Mouse (Mus musculus) layer of hippocampus, adult 11-12 months (tissue): ENCODE measurements at regions not wholly inside any gene's neighbourhood (a gene's known extent, or its start where the extent isn't known, plus 50 kb on each side); places are given as distances from the start of the nearest gene placed in this dataset.

ENCODE experiments used
- DNase-seq: peaks from one replicate; pipeline ENCODE4 v3.0.0; 2022; ENCODE audit warnings: low spot score

DNA sequence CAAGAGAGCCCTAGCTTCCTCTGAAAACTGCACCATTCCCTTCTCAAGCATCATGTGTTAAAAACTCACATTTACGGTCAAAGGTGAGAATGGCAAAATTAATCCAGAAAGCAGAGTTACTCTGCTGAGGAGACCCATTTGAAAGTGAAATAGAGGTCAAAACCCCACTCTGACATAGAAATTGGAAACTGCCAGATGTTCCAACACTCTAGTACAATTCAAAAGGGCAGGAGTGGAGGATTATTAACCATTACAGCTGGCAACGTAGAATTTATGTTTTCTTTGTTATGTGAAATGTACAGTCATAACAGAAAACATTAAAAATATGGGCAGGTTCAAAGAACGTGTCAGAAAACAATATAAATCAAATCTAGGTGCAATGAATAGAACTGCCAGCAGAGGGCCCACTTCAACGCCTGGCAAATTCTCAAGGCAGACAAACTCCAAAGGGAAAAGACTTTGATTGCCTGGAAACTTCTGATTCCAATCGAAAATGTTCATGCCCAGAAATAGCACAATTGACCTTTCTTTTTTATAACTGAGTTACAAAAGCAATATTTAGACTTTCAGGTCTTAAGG, 54.2 kb upstream of the Rfpl4b start:
- DNase-seq: peak; percentile 51

DNA sequence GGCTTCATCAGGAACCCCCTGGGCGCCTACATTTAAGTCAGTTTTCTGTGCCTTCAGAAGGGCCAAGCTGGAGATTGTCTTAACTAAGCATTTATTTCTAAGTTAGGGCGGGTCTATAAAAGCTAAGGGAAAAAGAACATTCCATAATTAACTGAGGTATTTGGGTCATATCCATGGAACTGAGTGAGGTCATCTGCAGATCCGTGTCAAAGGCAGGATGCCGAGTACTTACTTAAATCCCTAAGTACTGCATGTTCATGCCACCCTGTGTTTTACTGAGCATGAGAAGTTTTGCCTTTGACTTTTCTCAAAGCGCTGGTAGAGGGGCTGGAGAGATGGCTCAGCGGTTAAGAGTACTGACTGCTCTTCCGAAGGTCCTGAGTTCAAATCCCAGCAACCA, 57.7 kb upstream of the Rfpl4b start:
- DNase-seq: no peak

DNA sequence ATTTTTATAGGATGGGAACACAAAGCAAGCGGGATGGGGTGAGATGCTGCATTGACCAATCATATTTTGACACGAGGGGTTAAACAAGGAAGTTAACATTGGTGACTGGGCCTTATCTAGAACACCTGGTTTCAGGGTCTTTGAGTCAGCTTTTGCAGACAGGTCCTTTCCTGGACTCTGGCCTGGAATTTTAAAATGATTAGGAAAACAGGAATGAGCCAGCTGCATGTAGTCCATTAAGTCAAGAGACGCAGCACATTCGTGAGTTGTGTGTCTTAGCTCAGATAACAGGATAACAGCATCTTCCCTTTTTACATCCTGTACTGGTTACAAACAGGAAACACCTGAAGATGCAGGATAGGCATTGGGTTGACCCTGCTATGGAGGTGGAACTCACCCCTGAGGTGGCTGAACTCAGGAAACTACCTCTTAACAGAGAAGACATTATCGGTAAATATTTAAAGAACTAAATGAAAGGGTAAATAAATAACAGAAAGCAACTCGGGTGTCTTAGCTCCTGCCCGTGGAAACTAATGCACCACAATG, 59.1 kb upstream of the Rfpl4b start:
- DNase-seq: no peak

DNA sequence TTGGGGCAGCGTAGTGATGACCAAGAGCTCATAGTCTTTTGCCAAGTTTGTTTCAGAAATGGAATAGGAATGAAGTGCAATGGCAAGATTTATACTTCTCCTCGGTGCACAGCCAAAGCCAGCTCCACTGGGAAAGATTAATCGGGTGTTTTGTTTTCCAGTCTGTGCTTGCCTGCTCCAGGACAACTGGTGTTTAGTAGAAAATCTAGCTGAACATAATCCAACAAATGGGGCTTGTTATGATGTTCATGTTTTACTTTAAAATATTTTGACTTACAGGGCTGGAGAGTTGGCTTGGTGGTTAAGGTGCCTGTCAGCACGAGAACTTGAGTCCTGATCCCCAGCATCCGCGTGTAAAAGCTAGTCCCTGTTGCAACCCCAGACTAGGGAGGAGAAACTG, 60.6 kb upstream of the Rfpl4b start:
- no peak for DNase-seq

DNA sequence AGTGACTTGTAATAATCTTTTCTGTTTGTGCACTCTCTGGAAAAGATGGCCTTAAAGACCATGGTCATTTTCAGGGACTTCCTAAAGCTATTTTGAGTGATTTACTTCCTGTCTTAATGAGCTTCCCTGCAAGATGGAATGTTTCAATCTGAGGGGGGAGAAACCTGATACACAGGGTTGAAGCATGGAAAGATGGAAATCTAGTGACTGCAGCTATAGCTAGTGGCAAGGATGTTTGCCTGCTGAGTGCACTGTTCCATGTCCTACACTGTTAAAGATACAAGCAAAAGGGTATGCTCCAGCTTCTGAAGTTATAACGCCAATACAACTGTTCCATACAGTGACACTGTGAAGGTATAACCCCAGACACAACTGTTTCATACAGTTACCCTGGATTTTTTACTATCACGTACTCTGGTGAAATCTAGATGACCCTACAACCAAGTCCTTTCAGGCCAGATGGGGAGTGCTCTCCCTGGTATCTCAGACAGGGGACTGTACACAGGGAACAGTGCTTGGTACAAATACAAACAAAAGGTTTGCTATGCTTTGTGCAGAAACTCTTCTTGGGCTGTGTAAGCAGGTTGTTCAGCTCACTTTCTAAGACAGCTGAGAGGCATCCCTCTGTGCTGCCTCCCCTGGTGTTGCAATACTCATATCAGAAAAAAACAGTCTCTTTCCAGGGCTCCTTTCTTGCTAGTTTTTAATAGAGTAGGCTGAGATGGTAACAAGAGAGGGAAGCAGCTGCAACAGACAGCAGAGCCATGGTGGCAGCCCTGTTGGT, 62.4 kb upstream of the Rfpl4b start:
- no peak for DNase-seq

DNA sequence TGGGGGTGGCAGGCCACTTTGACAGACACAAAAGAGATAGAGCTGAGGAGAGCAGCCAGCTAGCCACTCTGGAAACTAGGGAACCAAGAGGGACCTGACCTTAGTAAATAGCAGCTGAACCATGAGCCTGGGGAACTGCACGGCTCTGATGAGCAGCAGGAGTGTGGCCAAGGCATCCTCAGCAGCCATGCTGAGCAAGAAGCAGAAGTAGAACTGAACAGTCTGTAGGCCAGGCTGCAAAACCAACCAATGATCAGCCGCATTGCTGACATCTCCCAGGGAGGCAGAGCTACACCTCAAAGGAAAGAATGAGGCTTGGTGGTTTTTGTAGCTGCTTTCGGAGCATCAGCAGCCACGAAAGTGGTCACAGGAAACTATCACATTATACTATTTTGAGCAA, 63.1 kb upstream of the Rfpl4b start:
- DNase-seq: no peak

DNA sequence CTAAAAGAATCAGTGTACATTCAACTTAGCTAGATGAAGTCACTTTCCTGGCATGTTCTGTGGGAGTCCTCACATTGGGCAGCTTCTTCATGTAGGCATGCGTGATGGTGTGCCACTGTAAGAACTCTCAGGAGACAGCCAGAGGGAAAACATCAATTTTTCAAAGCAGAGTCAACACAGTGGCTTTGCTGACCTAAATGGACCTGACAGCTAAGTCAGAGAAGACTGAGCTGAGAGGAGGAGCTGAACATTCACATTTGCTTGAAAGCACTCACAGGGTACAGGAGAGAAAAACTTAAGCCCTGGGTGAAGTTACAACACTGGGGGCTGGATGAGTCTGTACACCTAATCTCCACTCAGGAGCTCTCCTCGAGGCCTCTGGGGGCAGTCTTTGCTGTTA, 64.9 kb upstream of the Rfpl4b start:
- no peak for DNase-seq

DNA sequence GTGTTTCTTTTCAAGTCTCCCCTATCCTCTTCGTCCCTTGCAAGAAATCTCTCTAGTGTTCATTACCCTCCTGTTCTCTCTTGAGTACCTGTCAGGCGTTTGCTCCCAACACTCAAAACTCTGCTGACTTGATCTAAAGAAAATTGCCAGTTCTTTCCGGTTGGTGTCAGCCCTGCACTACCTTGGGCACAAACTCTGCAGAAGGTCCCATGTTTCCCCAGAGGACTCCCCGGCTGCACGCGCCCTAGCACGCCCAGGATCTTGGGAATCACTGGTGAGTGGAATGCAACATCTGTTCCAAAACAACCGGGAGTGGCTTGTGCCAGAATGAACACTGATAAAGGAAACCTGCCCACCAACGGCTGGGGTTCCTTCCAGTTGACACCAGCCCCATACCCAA, 66.3 kb upstream of the Rfpl4b start:
- no peak for DNase-seq

DNA sequence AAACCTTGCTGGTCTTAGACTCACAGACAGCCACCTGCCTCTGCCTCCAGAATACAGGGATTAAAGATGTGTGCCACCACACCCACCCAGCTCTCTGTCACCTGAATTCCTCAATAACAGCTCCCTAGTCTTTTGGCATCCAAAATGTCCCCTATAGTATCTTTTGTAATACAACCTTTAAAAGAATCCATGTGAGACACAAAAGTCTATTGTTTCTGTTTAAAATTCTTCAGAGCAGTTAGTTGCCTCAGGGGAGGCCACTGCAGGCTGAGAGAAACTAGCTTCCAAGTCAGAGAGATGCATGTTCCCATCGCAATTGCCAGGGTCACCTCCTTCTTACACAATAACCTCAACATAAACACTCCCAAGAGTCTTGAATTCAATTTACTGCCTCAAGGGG, 70.6 kb upstream of the Lama4 start:
- DNase-seq: no peak

DNA sequence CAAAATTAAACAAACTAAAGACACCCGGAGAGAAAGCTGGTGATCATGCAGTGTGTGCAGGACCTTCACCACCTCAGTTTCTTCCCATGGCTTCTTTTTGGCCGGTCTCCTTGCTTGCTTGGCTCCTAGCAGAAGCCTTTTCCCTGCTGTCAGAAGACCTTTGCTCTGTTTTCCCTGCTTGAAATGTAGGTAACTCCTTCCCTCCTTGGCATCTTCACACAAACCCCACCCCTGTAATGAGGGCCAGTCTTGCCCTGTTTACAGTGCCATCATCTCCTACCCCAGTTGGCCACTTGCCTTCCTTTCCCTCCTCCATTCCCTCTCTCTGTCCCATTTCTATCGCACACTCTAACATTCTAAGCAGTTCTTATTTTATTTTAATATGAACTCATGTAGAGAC, 69.7 kb upstream of the Lama4 start:
- no peak for DNase-seq

DNA sequence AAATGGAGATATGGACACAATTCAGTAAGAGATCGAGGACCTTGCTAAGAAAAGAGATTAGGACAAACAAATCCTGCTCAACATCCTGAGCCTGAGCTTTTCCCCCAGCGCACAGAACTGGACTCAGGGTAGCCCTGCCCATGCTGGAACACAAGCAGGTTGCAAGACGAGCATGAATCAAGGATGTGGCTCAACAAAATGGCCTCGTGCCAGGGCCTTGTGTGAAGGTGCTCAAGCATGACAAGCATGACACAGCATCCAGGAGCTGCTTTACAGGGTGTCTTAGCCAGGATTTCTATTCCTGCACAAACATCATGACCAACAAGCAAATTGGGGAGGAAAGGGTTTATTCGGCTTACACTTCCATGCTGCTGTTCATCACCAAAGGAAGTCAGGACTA, 67.7 kb upstream of the Lama4 start:
- no peak for DNase-seq

DNA sequence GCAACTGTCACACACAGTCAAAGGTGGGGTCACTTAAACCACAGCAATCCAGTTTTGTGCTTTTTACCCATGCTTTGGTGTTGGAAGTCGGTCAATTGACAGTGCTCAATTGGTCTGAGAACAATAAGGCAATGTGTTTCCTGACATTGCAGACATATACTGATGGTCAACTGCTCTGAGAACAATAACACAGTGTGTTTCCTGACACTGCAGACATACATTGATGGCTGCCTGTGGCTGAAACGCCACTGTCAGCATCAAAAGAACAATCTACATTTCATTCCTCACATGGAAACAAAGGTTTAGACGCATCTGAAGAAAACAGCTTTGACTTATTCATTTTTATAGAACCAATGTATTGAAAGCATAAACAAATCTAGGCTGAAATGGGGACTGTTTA, 59.2 kb upstream of the Lama4 start:
- DNase-seq: no peak

DNA sequence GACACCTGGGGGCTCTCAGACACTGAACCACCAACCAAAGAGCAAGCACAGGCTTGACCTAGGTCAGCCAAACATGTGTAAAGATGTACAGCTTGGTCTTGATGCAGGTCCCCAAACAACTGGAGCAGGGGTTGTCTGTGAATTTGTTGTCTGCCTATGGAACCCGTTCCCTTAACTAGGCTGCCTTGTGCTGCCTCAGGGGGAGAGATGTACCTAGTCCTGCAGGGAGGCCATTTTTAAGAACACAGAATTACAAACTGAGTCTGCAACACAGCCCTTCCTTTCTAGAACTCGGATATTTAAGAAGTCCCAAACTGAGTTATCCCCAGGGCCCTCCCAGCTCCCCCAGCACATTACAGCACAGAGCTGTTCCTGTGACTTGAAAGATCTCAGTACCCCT, 57.5 kb upstream of the Lama4 start:
- no peak for DNase-seq

DNA sequence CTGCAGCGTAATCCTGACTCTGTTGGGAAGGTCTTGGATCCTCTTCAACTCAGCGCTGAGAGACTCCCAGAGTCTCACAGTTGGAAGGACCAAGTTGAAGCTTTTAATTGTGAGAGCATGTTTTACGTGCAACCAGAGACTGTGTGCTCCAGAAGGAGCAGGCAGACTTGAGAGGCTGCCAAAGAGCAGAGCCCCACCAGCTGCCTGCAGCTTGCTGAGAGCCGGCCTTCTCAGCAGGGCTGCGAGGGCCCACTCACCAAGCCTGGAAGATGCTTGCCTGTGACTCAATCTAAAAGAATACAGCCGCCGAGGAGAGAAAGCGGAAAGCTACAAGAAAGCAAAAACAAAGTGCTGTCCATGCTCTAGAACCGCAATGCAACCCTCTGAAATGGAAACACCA, 57.0 kb upstream of the Lama4 start:
- peak; percentile 63 for DNase-seq

DNA sequence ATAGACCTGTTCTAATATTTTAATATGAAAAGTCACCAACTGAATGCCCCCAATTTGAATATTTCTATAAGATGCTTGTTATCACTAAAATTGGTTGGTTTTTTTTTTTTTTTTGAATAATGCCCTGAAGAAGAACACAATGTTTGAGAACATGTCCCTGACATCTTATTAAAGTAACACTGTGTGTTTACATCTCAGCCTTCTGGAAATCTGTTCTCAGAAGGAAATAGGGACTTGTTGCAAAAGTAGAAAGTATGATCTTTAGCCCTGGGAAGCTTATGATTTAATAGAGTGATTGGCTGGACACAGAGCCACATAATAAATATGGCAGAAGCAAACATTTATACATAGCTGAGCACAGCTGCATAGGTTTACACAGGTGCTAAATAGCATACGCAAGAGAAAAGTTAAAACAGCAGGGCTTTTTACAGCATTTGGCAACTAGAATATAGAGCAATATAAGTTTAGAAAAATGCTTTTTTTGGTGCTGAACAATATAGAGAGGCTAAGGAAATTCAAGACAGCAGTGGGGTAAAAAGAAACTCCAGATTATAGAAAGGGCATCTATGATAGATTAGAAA, 56.1 kb upstream of the Lama4 start:
- no peak for DNase-seq

DNA sequence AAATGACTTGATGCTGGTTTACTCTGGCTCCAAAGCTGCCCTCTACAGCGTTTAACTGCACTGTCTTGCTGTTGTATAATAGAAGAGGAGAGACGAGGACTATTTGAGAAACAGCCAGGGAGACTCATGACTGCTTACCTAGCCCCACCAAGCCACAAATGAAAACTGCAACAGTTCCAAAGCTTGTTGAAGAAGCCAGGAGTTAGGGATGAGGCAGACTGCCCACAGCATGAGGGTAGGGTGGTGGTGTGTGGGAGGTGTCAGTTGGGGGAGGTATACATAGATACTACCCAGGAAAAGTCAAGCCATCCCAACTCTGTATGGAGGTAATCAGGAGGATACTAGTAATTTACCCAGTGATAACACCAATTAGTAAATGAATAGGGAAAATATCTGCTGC, 55.5 kb upstream of the Lama4 start:
- no peak for DNase-seq

DNA sequence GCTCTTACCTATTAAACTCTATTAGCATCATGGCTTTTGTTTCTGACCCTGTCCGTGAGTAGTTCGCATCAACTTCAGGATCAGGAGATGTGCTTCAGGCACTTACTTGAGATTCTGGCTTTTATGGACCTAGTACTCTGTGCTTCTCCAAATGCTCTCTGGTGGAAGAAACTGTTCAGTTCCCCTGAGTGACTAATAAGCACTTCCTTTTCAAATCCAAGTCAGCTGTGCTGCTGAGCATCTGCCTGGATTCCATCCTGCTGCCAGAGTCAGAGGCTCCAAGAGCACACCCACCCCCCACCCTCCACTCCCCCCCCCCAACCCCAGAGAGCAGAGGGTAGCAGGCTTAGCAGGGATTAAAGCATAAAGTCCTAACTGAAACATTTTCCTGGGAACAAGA, 52.3 kb upstream of the Lama4 start:
- no peak for DNase-seq
